Mouse (Mus musculus): ENCODE measurements around the gene Atcay. TPM values are rescaled to one million over a fixed set of nuclear protein-coding genes. Genes with fewer than 3 reads are reported as not detected.

Atcay gene
- polyA plus RNA-seq, 1 experiment from 2014 or later, result 1.7 TPM

- Histone ChIP-seq H3K36me3 (no peaks in the 10 kb centered on the region), H3K4me1 (replicated peaks) (no peaks in the 10 kb centered on the region), H3K9me3 (0 out of 2 replicates have a peak, but pooled peaks cover 5% of the 10 kb centered on the region), H3K4me3 (replicated peaks) (no peak overlapping the region), H3K9ac (no peak overlapping the region), H3K4me2 (replicated peaks) (no peak overlapping the region), H3K27me3 (replicated peaks) (no peaks in the 10 kb centered on the region), H3K27ac (no peak overlapping the region)
- 97% methylated on average over 5 of the region's 5 CpGs for WGBS
- ATAC-seq, result no peak
Observed at GRCm38 (mm10) chr10:81210154-81210553, 20.5 kb downstream of the Atcay start.

GRCm38 (mm10) chr10:81204137-81204536 is 26.5 kb downstream of the Atcay start:
- Histone ChIP-seq H3K4me1 (replicated peaks) (no peaks in the 10 kb centered on the region), H3K4me3 (replicated peaks) (no peak overlapping the region), H3K36me3 (no peaks in the 10 kb centered on the region), H3K27me3 (replicated peaks) (no peaks in the 10 kb centered on the region), H3K9ac (no peak overlapping the region), H3K27ac (no peak overlapping the region), H3K4me2 (replicated peaks) (no peak overlapping the region), H3K9me3 (no peaks in the 10 kb centered on the region)
- no peak; the same call in 1 of the 2 replicates for ATAC-seq
- WGBS, result 72% methylated on average over 4 of the region's 4 CpGs

GRCm38 (mm10) chr10:81202978-81203720 is 27.5 kb downstream of the Atcay start:
- Histone ChIP-seq H3K27ac (peak overlapping the region; percentile 11; the same call in 1 of the 2 replicates), H3K36me3 (no peaks in the 10 kb centered on the region), H3K27me3 (replicated peaks) (no peaks in the 10 kb centered on the region), H3K9ac (no peak overlapping the region), H3K9me3 (no peaks in the 10 kb centered on the region), H3K4me2 (replicated peaks) (no peak overlapping the region), H3K4me1 (replicated peaks) (no peaks in the 10 kb centered on the region), H3K4me3 (replicated peaks) (no peak overlapping the region)
- WGBS, result 60% methylated on average over 8 of the region's 8 CpGs
- ATAC-seq, result peak; percentile 91

- Histone ChIP-seq H3K4me1 (replicated peaks) (no peaks in the 10 kb centered on the region), H3K4me2 (replicated peaks) (no peak within 1 kb of the TSS), H3K9ac (0 out of 2 replicates have a peak within 1 kb of the TSS, but pooled peaks have one; percentile 5), H3K9me3 (no peaks in the 10 kb centered on the region), H3K36me3 (no peaks in the 10 kb centered on the region), H3K27ac (no peak within 1 kb of the TSS), H3K4me3 (replicated peaks) (no peak within 1 kb of the TSS), H3K27me3 (replicated peaks) (no peaks in the 10 kb centered on the region; the same call in 1 of the 2 replicates)
- no peak for ATAC-seq
- WGBS, result 59% methylated on average over 13 of the region's 13 CpGs
Observed at GRCm38 (mm10) chr10:81201807-81202758, 28.6 kb downstream of the Atcay start, which contains the start of gene Nmrk2. TSS of gene Nmrk2 (minus strand) at chr10:81202051.

GRCm38 (mm10) chr10:81200605-81201287 is 29.9 kb downstream of the Atcay start:
- ATAC-seq, result no peak
- Histone ChIP-seq H3K4me3 (replicated peaks) (no peak overlapping the region), H3K9me3 (no peaks in the 10 kb centered on the region), H3K4me1 (replicated peaks) (peaks cover 1% of the 10 kb centered on the region; the same call in 1 of the 2 replicates), H3K36me3 (no peaks in the 10 kb centered on the region), H3K9ac (0 out of 2 replicates have a peak overlapping the region, but pooled peaks have one; percentile 5), H3K4me2 (replicated peaks) (no peak overlapping the region), H3K27me3 (replicated peaks) (no peaks in the 10 kb centered on the region; the same call in 1 of the 2 replicates), H3K27ac (no peak overlapping the region)
- WGBS, result 74% methylated on average over 20 of the region's 20 CpGs

- H3K4me2 ChIP-seq (replicated peaks), result no peak overlapping the region
Observed at GRCm38 (mm10) chr10:81200141-81200540, 30.5 kb downstream of the Atcay start.

GRCm38 (mm10) chr10:81198990-81199389 is 31.6 kb downstream of the Atcay start:
- no peak for ATAC-seq
- Histone ChIP-seq H3K27me3 (replicated peaks) (peaks cover 14% of the 10 kb centered on the region), H3K4me1 (replicated peaks) (peaks cover 4% of the 10 kb centered on the region; the same call in 1 of the 2 replicates), H3K4me2 (replicated peaks) (no peak overlapping the region), H3K9me3 (no peaks in the 10 kb centered on the region), H3K36me3 (no peaks in the 10 kb centered on the region), H3K9ac (no peak overlapping the region), H3K27ac (no peak overlapping the region), H3K4me3 (replicated peaks) (no peak overlapping the region)
- 85% methylated on average over 6 of the region's 6 CpGs for WGBS

More at GRCm38 (mm10) chr10:81200141-81200540, 30.5 kb downstream of the Atcay start:
- ATAC-seq, result no peak
- Histone ChIP-seq H3K4me1 (replicated peaks) (peaks cover 2% of the 10 kb centered on the region; the same call in 1 of the 2 replicates), H3K9me3 (no peaks in the 10 kb centered on the region), H3K36me3 (no peaks in the 10 kb centered on the region), H3K9ac (no peak overlapping the region), H3K4me3 (replicated peaks) (no peak overlapping the region), H3K27me3 (replicated peaks) (peaks cover 2% of the 10 kb centered on the region), H3K27ac (no peak overlapping the region)
- WGBS, result 85% methylated on average over 13 of the region's 13 CpGs

- Histone ChIP-seq H3K27ac (no peak overlapping the region), H3K4me1 (replicated peaks) (peaks cover 7% of the 10 kb centered on the region), H3K9me3 (no peaks in the 10 kb centered on the region), H3K4me2 (replicated peaks) (no peak overlapping the region), H3K9ac (no peak overlapping the region), H3K27me3 (replicated peaks) (peaks cover 16% of the 10 kb centered on the region), H3K36me3 (no peaks in the 10 kb centered on the region), H3K4me3 (replicated peaks) (no peak overlapping the region)
- WGBS, result 2% methylated on average over 9 of the region's 9 CpGs
- ATAC-seq, result no peak
Observed at GRCm38 (mm10) chr10:81198230-81198629, 32.4 kb downstream of the Atcay start.

- Histone ChIP-seq H3K4me1 (replicated peaks) (peaks cover 13% of the 10 kb centered on the region), H3K4me3 (replicated peaks) (no peak overlapping the region), H3K27ac (no peak overlapping the region), H3K27me3 (replicated peaks) (peaks cover 16% of the 10 kb centered on the region), H3K9ac (no peak overlapping the region), H3K9me3 (no peaks in the 10 kb centered on the region), H3K4me2 (replicated peaks) (no peak overlapping the region), H3K36me3 (no peaks in the 10 kb centered on the region)
- no peak for ATAC-seq
- 53% methylated on average over 6 of the region's 6 CpGs for WGBS
Observed at GRCm38 (mm10) chr10:81197305-81197704, 33.3 kb downstream of the Atcay start.

GRCm38 (mm10) chr10:81196470-81197065 is 34.1 kb downstream of the Atcay start:
- peaks cover 18% of the 10 kb centered on the region for H3K4me1 ChIP-seq (replicated peaks)
- H3K4me2 ChIP-seq (replicated peaks), result no peak overlapping the region
- H3K9me3 ChIP-seq, result no peaks in the 10 kb centered on the region
- peaks cover 16% of the 10 kb centered on the region for H3K27me3 ChIP-seq (replicated peaks)
- no peak overlapping the region for H3K27ac ChIP-seq
- no peak overlapping the region for H3K9ac ChIP-seq
- 58% methylated on average over 11 of the region's 11 CpGs for WGBS
- ATAC-seq, result no peak
- H3K4me3 ChIP-seq (replicated peaks), result no peak overlapping the region
- no peaks in the 10 kb centered on the region for H3K36me3 ChIP-seq

GRCm38 (mm10) chr10:81195300-81195699 is 35.3 kb downstream of the Atcay start:
- H3K9me3 ChIP-seq, result no peaks in the 10 kb centered on the region
- peak overlapping the region; percentile 48; the same call in 1 of the 2 replicates for H3K27ac ChIP-seq
- peak overlapping the region; percentile 22; the same call in 1 of the 2 replicates for H3K9ac ChIP-seq
- peaks cover 4% of the 10 kb centered on the region; the same call in 1 of the 2 replicates for H3K36me3 ChIP-seq
- ATAC-seq, result no peak
- 0 out of 2 replicates have a peak overlapping the region, but pooled peaks have one; percentile 2 for H3K4me3 ChIP-seq (replicated peaks)
- H3K27me3 ChIP-seq (replicated peaks), result peaks cover 16% of the 10 kb centered on the region
- 68% methylated on average over 4 of the region's 4 CpGs for WGBS
- H3K4me2 ChIP-seq (replicated peaks), result peak overlapping the region; percentile 41
- H3K4me1 ChIP-seq (replicated peaks), result peaks cover 25% of the 10 kb centered on the region

Measured in intestine, embryonic 15.5 days (tissue).